Mouse (Mus musculus) ES-Bruce4 (cell line): ENCODE results near the gene Angptl4.

Source experiments
- CTCF ChIP-seq: IDR thresholded peaks from one replicate; pipeline ENCODE4 v1.8.1; 2011; ENCODE audit warnings: low read depth, low read length
- POLR2A ChIP-seq: IDR thresholded peaks from one replicate; pipeline ENCODE4 v1.8.1; 2011; ENCODE audit warnings: low read length; ENCODE audit not compliant: insufficient read depth

DNA sequence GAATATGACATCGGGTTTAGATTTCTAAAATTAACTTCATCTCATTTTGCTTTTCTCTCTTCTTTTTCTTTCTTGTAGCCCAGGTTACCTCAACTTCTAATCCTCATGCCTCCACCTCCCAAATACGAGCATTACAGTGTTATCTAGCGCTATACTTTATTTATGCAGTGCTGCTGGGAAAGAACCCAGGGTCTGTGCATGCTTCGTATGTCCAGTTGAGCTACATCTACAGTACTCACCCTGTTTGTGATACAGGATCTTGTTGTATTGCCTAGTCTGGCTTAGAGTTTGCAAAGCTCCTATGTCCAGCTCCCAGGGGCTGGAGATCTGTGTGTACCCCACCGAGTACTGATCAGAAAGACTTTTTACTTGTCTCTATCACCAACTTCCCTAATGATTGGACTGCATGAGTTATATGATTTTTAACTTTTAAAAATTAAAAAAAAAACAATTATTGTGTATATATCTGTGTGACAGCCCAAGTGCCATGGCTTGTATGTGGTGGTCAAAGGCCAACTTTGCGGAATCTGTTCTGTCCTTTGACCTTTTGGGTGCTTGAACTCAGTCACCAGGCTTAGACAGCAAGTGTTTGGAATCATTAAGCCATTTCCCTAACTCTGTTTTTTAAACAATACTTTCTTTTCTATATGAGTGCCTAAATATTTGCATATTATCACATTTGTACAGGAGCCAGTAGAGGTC, 7.6 kb downstream of the Angptl4 start:
- TF ChIP-seq POLR2A (no peak), CTCF (no peak)
